Mouse (Mus musculus) midbrain, embryonic 16.5 days (tissue): ENCODE measurements around the gene Spata13. TPM values are rescaled to one million over a fixed set of nuclear protein-coding genes. Genes with fewer than 3 reads are reported as not detected.

Experiments
- ATAC-seq: fragments of 200-750 bp; cut with Nextera tagmentation; 2 replicates; pipeline ENCODE4 v1.8.0; 2017; ENCODE audit warnings: moderate TSS enrichment
- H3K27ac ChIP-seq: fragments of 300-500 bp; sonication (generic); 2 replicates; pipeline ENCODE4 v1.5.1; 2014; ENCODE audit warnings: mild to moderate bottlenecking, low read length, mixed read lengths
- H3K27me3 ChIP-seq: fragments of 300-500 bp; sonication (generic); 2 replicates; pipeline ENCODE4 v1.6.1; 2014; ENCODE audit warnings: low read depth, low read length, mixed read lengths; ENCODE audit not compliant: control insufficient read depth, insufficient read depth
- H3K36me3 ChIP-seq: fragments of 300-500 bp; sonication (generic); 2 replicates; pipeline ENCODE4 v1.6.1; 2014; ENCODE audit warnings: mild to moderate bottlenecking, low read length, moderate library complexity, mixed read lengths; ENCODE audit not compliant: control insufficient read depth, insufficient read depth
- H3K4me1 ChIP-seq: fragments of 300-500 bp; sonication (generic); 2 replicates; pipeline ENCODE4 v1.6.1; 2014; ENCODE audit warnings: mild to moderate bottlenecking, low read length, mixed read lengths; ENCODE audit not compliant: control insufficient read depth, insufficient read depth
- H3K4me2 ChIP-seq: fragments of 300-500 bp; sonication (generic); 2 replicates; pipeline ENCODE4 v1.6.1; 2014; ENCODE audit warnings: mild to moderate bottlenecking, low read length, mixed read lengths
- H3K4me3 ChIP-seq: fragments of 300-500 bp; sonication (generic); 2 replicates; pipeline ENCODE4 v1.5.1; 2014; ENCODE audit warnings: low read depth, mild to moderate bottlenecking, low read length, moderate library complexity, mixed read lengths
- H3K9ac ChIP-seq: fragments of 300-500 bp; sonication (generic); 2 replicates; pipeline ENCODE4 v1.6.1; 2014; ENCODE audit warnings: low read depth, low read length, mixed read lengths
- H3K9me3 ChIP-seq: fragments of 300-500 bp; sonication (generic); replicated peaks from 2 replicates; pipeline ENCODE4 v1.6.1; 2014; ENCODE audit warnings: mild to moderate bottlenecking, low read length, mixed read lengths; ENCODE audit not compliant: control insufficient read depth, poor library complexity, severe bottlenecking
- WGBS: fragments of 180-500 bp; shearing (Covaris S2); extraction: QIAGEN DNeasy Blood & Tissue Kit; methylation state at CpG from one replicate; pipeline ENCODE4 v1.1.7; 2014; 5-methylcytosine and 5-hydroxymethylcytosine counted together
- polyA plus RNA-seq: library from polyadenylated mRNA; unstranded; fragments of >200 nt; fragmentation: Nextera tagmentation; extraction: Ambion mirVana; gene quantifications from 2 replicates; pipeline ENCODE4 v1.2.1, GENCODE M21; 2015

Gene Spata13
- polyA plus RNA-seq, 1 experiment from 2014 or later, result 18.4 TPM

DNA sequence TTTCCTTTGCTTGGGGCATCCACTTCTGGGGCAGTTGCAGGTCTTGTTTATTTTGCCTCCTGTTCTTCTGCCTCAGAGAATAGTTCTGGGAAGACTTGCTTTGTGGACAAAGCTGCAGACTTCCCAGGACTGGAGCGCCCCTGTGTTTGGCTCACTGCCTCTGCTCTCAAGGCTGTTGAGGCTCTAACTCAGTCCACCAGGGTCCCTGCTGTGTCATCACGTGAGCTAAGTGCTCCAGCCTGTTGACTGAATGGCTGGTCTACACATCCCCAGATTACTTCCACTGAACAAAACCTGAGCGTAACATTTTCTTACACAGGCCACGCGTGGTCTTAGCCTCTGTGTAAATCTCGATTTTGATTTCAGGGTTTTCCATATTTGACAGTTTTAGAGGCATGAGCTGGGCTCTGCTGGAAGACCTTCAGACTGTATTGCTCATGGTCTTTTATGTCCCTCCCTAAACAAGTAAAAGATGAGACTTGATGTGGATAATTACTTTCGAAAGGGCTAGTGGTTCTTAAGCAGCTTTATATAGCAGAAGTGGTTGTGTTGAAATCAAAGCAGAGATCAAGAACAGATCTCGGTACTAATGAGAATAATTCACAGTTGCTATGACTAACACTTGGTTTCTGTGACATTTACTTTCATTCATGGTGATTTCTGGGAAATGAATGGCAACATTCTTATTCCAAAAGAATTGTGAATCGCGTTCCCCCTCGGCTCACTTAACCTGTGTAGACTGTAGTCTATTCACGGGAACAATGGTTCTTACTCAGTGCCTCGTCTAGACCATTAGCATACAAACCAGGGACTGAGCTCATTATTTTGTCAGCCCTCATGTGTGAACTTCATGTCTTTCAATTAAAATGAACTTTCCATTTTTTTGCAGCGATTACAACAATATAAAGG is 119.3 kb downstream of the Spata13 start:
- Histone ChIP-seq H3K27ac (no peak overlapping the region), H3K9me3 (no peaks in the 10 kb centered on the region), H3K27me3 (no peaks in the 10 kb centered on the region), H3K9ac (no peak overlapping the region), H3K4me1 (no peaks in the 10 kb centered on the region), H3K4me2 (no peak overlapping the region), H3K4me3 (no peak overlapping the region), H3K36me3 (no peaks in the 10 kb centered on the region)
- peak; percentile 59 for ATAC-seq
- 49% methylated on average over 14 of the region's 14 CpGs for WGBS

DNA sequence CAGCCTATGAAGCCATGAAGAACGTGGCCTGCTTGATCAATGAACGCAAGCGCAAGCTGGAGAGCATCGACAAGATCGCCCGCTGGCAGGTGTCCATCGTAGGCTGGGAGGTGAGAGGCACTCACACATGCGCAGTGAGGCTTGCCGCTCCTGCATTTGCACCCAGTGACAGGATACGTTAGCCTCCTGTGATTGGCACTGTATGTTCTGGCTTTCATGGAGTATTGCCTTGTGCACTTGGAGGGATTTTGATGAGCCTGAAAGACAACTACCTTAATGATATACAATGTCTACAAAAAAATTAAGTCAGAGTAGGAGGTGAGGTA is 120.0 kb downstream of the Spata13 start:
- H3K27me3 ChIP-seq, result no peaks in the 10 kb centered on the region
- H3K36me3 ChIP-seq, result no peaks in the 10 kb centered on the region
- ATAC-seq, result peak; percentile 46; the same call in 1 of the 2 replicates
- no peaks in the 10 kb centered on the region for H3K9me3 ChIP-seq
- no peak overlapping the region for H3K4me3 ChIP-seq
- H3K4me2 ChIP-seq, result no peak overlapping the region
- no peak overlapping the region for H3K9ac ChIP-seq
- 66% methylated on average over 10 of the region's 10 CpGs for WGBS
- no peak overlapping the region for H3K27ac ChIP-seq
- H3K4me1 ChIP-seq, result no peaks in the 10 kb centered on the region

GRCm38 (mm10) chr14:60754656-60755055 is 120.9 kb downstream of the Spata13 start:
- Histone ChIP-seq H3K4me2 (no peak overlapping the region), H3K27me3 (no peaks in the 10 kb centered on the region), H3K4me3 (no peak overlapping the region), H3K4me1 (no peaks in the 10 kb centered on the region), H3K9me3 (no peaks in the 10 kb centered on the region), H3K9ac (no peak overlapping the region), H3K36me3 (no peaks in the 10 kb centered on the region), H3K27ac (no peak overlapping the region)
- no peak for ATAC-seq
- WGBS, result 95% methylated on average over 5 of the region's 5 CpGs

- no peaks in the 10 kb centered on the region for H3K9me3 ChIP-seq
- H3K4me2 ChIP-seq, result no peak overlapping the region
- H3K36me3 ChIP-seq, result no peaks in the 10 kb centered on the region
- no peaks in the 10 kb centered on the region for H3K4me1 ChIP-seq
- ATAC-seq, result no peak
- no peak overlapping the region for H3K4me3 ChIP-seq
- 94% methylated on average over 15 of the region's 15 CpGs for WGBS
- H3K27ac ChIP-seq, result no peak overlapping the region
- H3K27me3 ChIP-seq, result no peaks in the 10 kb centered on the region
- H3K9ac ChIP-seq, result no peak overlapping the region
Observed at GRCm38 (mm10) chr14:60756271-60756670, 122.5 kb downstream of the Spata13 start.

DNA sequence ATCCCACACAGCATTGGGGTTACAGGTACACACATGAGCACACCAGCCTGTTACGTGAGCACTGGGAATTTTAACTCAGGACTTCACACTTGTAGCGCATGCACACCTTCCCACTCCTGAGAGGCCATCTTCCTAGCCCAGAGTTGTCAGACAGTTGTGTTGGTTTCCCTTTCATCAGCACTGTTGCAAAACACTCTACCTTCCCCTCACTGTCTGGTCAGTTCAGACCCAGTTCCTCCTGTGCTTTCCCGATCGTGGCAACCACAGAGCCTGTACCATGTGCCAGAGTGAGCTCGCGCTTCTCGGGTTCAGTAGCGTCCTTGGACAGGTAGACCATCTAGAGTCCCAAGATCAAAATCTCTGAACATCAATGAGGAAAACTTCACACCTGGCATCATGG is 123.5 kb downstream of the Spata13 start:
- no peaks in the 10 kb centered on the region for H3K4me1 ChIP-seq
- WGBS, result 92% methylated on average over 8 of the region's 8 CpGs
- no peaks in the 10 kb centered on the region for H3K36me3 ChIP-seq
- H3K9ac ChIP-seq, result no peak overlapping the region
- H3K9me3 ChIP-seq, result no peaks in the 10 kb centered on the region
- H3K27me3 ChIP-seq, result no peaks in the 10 kb centered on the region
- no peak overlapping the region for H3K27ac ChIP-seq
- no peak for ATAC-seq
- H3K4me3 ChIP-seq, result no peak overlapping the region
- H3K4me2 ChIP-seq, result no peak overlapping the region

DNA sequence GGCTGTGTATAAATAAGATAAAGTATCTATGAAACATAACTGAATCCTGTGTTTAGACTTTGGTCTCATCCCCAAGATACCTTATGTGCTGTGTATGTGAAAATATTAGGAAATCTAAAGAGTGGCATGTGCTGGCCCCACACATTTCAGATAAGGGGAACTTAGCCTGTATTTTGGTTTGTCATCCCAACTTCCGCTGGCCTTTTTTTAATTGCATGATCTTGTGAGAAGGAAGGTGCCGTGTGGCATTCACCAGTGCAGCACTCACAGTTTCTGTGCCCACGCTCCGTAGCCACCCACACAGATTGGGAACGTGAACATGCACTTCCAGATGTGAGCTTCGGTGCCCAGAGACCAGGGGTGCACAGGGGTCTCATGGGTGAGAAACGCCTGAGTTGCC is 123.9 kb downstream of the Spata13 start:
- WGBS, result 97% methylated on average over 7 of the region's 7 CpGs
- H3K4me3 ChIP-seq, result no peak overlapping the region
- no peaks in the 10 kb centered on the region for H3K4me1 ChIP-seq
- H3K27ac ChIP-seq, result no peak overlapping the region
- H3K36me3 ChIP-seq, result no peaks in the 10 kb centered on the region
- H3K9me3 ChIP-seq, result no peaks in the 10 kb centered on the region
- no peak for ATAC-seq
- no peak overlapping the region for H3K9ac ChIP-seq
- H3K4me2 ChIP-seq, result no peak overlapping the region
- H3K27me3 ChIP-seq, result no peaks in the 10 kb centered on the region

GRCm38 (mm10) chr14:60759097-60759496 is 125.3 kb downstream of the Spata13 start:
- Histone ChIP-seq H3K27ac (no peak overlapping the region), H3K4me1 (no peaks in the 10 kb centered on the region), H3K36me3 (no peaks in the 10 kb centered on the region), H3K4me2 (no peak overlapping the region), H3K4me3 (no peak overlapping the region), H3K27me3 (no peaks in the 10 kb centered on the region), H3K9ac (no peak overlapping the region), H3K9me3 (no peaks in the 10 kb centered on the region)
- ATAC-seq, result no peak
- 96% methylated on average over 8 of the region's 8 CpGs for WGBS

DNA sequence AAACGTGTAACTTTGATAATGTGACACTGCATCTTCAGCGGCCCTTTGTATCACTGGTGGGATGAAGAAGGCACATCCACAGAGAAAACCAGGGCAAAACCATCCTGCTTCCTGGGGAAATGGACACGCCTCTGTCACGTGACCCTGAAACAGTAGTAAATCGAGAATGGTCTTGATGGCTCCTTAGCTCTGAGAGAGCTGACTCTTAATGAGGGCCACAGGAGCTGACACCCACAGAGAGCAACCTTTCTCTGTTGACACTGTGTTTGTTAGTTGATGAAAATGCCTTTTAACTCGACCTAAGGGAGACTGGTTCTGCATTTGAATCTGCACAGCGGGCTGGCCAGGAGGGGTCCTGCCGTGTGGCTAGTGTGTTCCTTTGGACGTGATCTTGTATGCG is 128.0 kb downstream of the Spata13 start:
- no peak overlapping the region for H3K4me3 ChIP-seq
- 69% methylated on average over 10 of the region's 10 CpGs for WGBS
- H3K27me3 ChIP-seq, result no peaks in the 10 kb centered on the region
- H3K9ac ChIP-seq, result no peak overlapping the region
- H3K4me1 ChIP-seq, result no peaks in the 10 kb centered on the region
- H3K27ac ChIP-seq, result no peak overlapping the region
- no peaks in the 10 kb centered on the region for H3K36me3 ChIP-seq
- no peaks in the 10 kb centered on the region for H3K9me3 ChIP-seq
- no peak overlapping the region for H3K4me2 ChIP-seq
- ATAC-seq, result no peak

DNA sequence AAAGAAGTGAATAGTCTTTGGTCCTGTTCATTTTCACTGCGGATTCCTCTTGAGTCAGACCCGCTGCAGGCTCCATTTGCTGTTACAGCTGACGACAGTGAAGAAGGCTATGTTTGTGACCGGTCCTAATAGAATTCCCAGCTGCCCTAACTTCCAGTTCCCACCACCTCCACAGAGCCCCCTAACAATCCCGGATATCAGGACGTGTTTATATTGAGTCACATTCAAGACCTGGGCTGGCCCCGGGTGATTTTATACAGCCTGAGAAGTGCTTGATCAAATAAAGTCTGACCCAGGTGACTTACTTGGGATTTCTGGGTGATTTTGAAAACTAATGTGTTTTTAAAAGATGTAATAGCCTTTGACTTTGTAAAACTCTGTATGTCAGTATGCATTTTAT is 129.0 kb downstream of the Spata13 start:
- ATAC-seq, result no peak
- H3K4me1 ChIP-seq, result no peaks in the 10 kb centered on the region
- H3K9ac ChIP-seq, result no peak overlapping the region
- no peaks in the 10 kb centered on the region for H3K27me3 ChIP-seq
- H3K36me3 ChIP-seq, result no peaks in the 10 kb centered on the region
- H3K4me2 ChIP-seq, result no peak overlapping the region
- no peaks in the 10 kb centered on the region for H3K9me3 ChIP-seq
- 80% methylated on average over 7 of the region's 7 CpGs for WGBS
- H3K4me3 ChIP-seq, result no peak overlapping the region
- no peak overlapping the region for H3K27ac ChIP-seq
